Mouse (Mus musculus) heart, adult 2 months (tissue): ENCODE measurements at regions not wholly inside any gene's neighbourhood (a gene's known extent, or its start where the extent isn't known, plus 50 kb on each side); places are given as distances from the start of the nearest gene placed in this dataset.
A peak's percentile ranks its signal among the peaks of the same experiment; 100 is the strongest.

ENCODE experiments used
- CTCF ChIP-seq: fragments of 200-600 bp; IDR thresholded peaks from 2 replicates; pipeline ENCODE4 v1.8.1; 2022; ENCODE audit warnings: antibody characterized with exemption, mild to moderate bottlenecking, moderate library complexity
- EP300 ChIP-seq: fragments of 200-500 bp; IDR thresholded peaks from 2 replicates; pipeline ENCODE4 v1.6.1; 2011; ENCODE audit warnings: low read depth, low read length, control low read depth; ENCODE audit not compliant: insufficient read depth
- POLR2A ChIP-seq: fragments of 200-500 bp; IDR thresholded peaks from 2 replicates; pipeline ENCODE4 v1.6.1; 2011; ENCODE audit warnings: mild to moderate bottlenecking, low read depth, low read length, control low read depth; ENCODE audit not compliant: insufficient read depth

DNA sequence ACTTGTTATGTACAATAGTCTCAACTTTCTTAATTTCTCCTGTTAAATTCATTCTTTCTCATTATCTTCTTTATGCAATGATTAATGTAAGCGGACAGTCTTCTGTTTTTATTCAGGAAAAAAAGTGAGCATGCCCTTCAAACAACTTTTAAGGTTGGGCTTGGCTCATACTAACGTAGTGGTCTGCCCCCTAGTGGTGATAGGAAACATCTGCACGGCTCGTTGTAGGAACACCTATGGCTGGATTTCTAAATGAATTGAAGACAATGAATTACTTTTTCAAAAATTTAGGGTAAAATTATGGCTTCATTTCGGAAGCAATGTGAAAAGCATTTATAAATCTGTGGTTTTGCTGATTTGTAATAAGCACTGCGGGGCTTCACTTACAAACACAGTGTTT, 112.6 kb upstream of the Stxbp6 start:
- TF ChIP-seq EP300 (no peak), CTCF (peak; percentile 95; the same call in 1 of the 2 replicates), POLR2A (no peak)
